Mouse (Mus musculus): ENCODE results near the gene Tbcel. TPM values are rescaled to one million over a fixed set of nuclear protein-coding genes. Genes with fewer than 3 reads are reported as not detected.

Tbcel gene
- total RNA-seq (2021) (10 to 100 TPM; 44.3 to 53.5 TPM), polyA plus RNA-seq (2012; rRNA removed) (8.4 and 14.8 TPM in 2 replicates)
- long read RNA-seq, full-length matches to known transcripts, result 10 of 17 reads
- long read RNA-seq, partial matches to known transcripts, result 2 of 17 reads
- long read RNA-seq, other reads (novel, unspliced or antisense), result 5 of 17 reads

- no peak for DNase-seq
Observed at GRCm38 (mm10) chr9:42507709-42508108, at the start of gene Tbcel. Gene Tbcel (minus strand): TSS chr9:42507809.

GRCm38 (mm10) chr9:42555186-42555585 is 47.6 kb upstream of the Tbcel start:
- DNase-seq, result no peak

GRCm38 (mm10) chr9:42550116-42550515 is 42.5 kb upstream of the Tbcel start:
- peak; percentile 64 for DNase-seq

- DNase-seq, result no peak
Observed at GRCm38 (mm10) chr9:42548981-42549380, 41.4 kb upstream of the Tbcel start.

GRCm38 (mm10) chr9:42544521-42544920 is 36.9 kb upstream of the Tbcel start:
- no peak for DNase-seq

- no peak for DNase-seq
Observed at GRCm38 (mm10) chr9:42533491-42533890, 25.9 kb upstream of the Tbcel start.

GRCm38 (mm10) chr9:42533041-42533440 is 25.4 kb upstream of the Tbcel start:
- no peak for DNase-seq

GRCm38 (mm10) chr9:42531951-42532350 is 24.3 kb upstream of the Tbcel start:
- peak; percentile 55 for DNase-seq

GRCm38 (mm10) chr9:42530221-42531152 is 22.9 kb upstream of the Tbcel start:
- DNase-seq, result no peak

GRCm38 (mm10) chr9:42520587-42521084 is 13.0 kb upstream of the Tbcel start:
- DNase-seq, result peak; percentile 73

GRCm38 (mm10) chr9:42518163-42518562 is 10.6 kb upstream of the Tbcel start:
- DNase-seq, result no peak

- DNase-seq, result no peak
Observed at GRCm38 (mm10) chr9:42513159-42513558, 5.5 kb upstream of the Tbcel start.

GRCm38 (mm10) chr9:42512312-42512711 is 4.7 kb upstream of the Tbcel start:
- peak; percentile 6 for DNase-seq

GRCm38 (mm10) chr9:42508235-42508634 is 626 bp upstream of the Tbcel start:
- no peak for DNase-seq

GRCm38 (mm10) chr9:42507022-42507421 is 587 bp downstream of the Tbcel start:
- no peak for DNase-seq

- DNase-seq, result no peak
Observed at GRCm38 (mm10) chr9:42504971-42505510, 2.6 kb downstream of the Tbcel start.

GRCm38 (mm10) chr9:42504559-42504958 is 3.0 kb downstream of the Tbcel start:
- DNase-seq, result no peak

GRCm38 (mm10) chr9:42503709-42504108 is 3.9 kb downstream of the Tbcel start:
- no peak for DNase-seq

- no peak for DNase-seq
Observed at GRCm38 (mm10) chr9:42496296-42496695, 11.3 kb downstream of the Tbcel start.

- DNase-seq, result no peak
Observed at GRCm38 (mm10) chr9:42491780-42492179, 15.8 kb downstream of the Tbcel start.

GRCm38 (mm10) chr9:42490589-42491382 is 16.8 kb downstream of the Tbcel start:
- DNase-seq, result no peak

- DNase-seq, result no peak
Observed at GRCm38 (mm10) chr9:42488071-42488470, 19.5 kb downstream of the Tbcel start.
